Mouse (Mus musculus): ENCODE results near the gene Tmem151a.

DNA sequence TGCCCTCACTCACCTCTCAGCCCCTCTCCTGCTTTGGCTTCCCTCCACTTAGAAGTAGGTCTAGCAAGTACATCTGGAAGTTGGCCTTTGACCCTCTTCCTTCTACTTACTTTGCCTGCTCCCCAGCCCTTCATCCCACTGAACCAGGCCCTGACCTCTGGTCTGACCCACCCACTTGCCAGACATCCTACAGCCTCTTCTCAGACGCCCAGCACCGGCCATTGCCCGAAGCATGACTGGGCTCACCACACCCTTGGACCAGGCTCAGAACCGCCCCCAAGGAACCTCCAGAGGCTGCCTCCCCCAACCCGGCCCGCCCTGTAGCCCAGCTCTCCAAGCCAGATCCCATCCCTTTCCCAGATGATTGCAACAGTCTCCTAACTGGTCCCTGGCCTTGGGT is 22.9 kb downstream of the Tmem151a start:
- TF ChIP-seq CTCF (IDR thresholded peaks at IDR 0.05; ENCODE audit: low read depth, low read length) (no peak), POLR2A (IDR thresholded peaks at IDR 0.05; ENCODE audit: extremely low read depth, insufficient read depth, low read length) (no peak)
